Mouse (Mus musculus) MEL (cell line): ENCODE results near the gene Plekha3.

ENCODE experiments used
- CTCF ChIP-seq, 3 experiments: IDR thresholded peaks in 2 of 3; conservative IDR thresholded peaks in 1 of 3; 2 replicates each; pipeline ENCODE4 v1.5.1; 2011 to 2012; ENCODE audit warnings: low read length in 3 of 3, low read depth in 2 of 3, mild to moderate bottlenecking in 2 of 3, improper control_type of control experiment in 1 of 3, inconsistent platforms in 1 of 3, mixed read lengths in 1 of 3, moderate library complexity in 1 of 3; ENCODE audit not compliant: control insufficient read depth in 1 of 3, insufficient read depth in 1 of 3, poor library complexity in 1 of 3, severe bottlenecking in 1 of 3
- EP300 ChIP-seq, 2 experiments: IDR thresholded peaks; 2 replicates each; pipeline ENCODE4 v1.6.1; 2011; ENCODE audit warnings: improper control_type of control experiment in 2 of 2, low read length in 2 of 2, low read depth in 1 of 2, mild to moderate bottlenecking in 1 of 2
- NELFE ChIP-seq: IDR thresholded peaks from 2 replicates; pipeline ENCODE4 v1.6.1; 2011; ENCODE audit warnings: low read depth, low read length, improper control_type of control experiment
- POLR2A ChIP-seq, 2 experiments: IDR thresholded peaks; 2 replicates each; pipeline ENCODE4 v1.6.1; 2011 to 2012; ENCODE audit warnings: low read length in 2 of 2, mild to moderate bottlenecking in 2 of 2, control low read depth in 1 of 2, improper control_type of control experiment in 1 of 2, low read depth in 1 of 2, moderate library complexity in 1 of 2; ENCODE audit not compliant: control insufficient read depth in 1 of 2, insufficient read depth in 1 of 2, poor library complexity in 1 of 2
- RCOR1 ChIP-seq: IDR thresholded peaks from 2 replicates; pipeline ENCODE4 v1.6.1; 2012; ENCODE audit warnings: low read depth, mild to moderate bottlenecking, inconsistent platforms, low read length, improper control_type of control experiment
- TBP ChIP-seq: IDR thresholded peaks from 2 replicates; pipeline ENCODE4 v1.8.0; 2011; ENCODE audit warnings: low read depth, low read length, improper control_type of control experiment
- TCF12 ChIP-seq: IDR thresholded peaks from 2 replicates; pipeline ENCODE4 v1.6.1; 2014; ENCODE audit warnings: low read depth, mild to moderate bottlenecking, inconsistent platforms, low read length, improper control_type of control experiment, moderate library complexity
- UBTF ChIP-seq: IDR thresholded peaks from 2 replicates; pipeline ENCODE4 v1.6.1; 2012; ENCODE audit warnings: low read depth, mild to moderate bottlenecking, inconsistent platforms, low read length, improper control_type of control experiment, moderate library complexity, borderline replicate concordance; ENCODE audit not compliant: insufficient read depth
- ZC3H11A ChIP-seq: IDR thresholded peaks from 2 replicates; pipeline ENCODE4 v1.6.1; 2012; ENCODE audit warnings: low read depth, mild to moderate bottlenecking, inconsistent platforms, low read length, improper control_type of control experiment

DNA sequence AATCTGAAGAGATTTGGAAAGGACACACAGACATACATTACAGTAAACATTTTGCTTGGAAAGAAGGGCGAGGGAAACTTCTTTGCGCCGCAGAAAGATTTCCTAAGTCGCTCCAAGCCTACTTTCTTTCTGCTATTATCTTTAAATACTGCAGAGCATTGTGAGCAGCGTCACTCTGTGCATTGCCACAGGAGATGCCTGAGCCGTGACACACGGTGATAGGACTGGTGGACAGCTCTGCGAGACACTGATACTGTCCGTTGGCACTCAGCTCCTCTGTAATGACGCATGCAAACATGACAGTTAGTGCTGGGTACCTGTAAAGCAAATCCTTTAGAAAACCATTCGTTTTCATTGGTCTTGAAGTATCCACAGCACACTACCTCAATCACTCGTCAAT, 44.8 kb upstream of the Plekha3 start:
- TF ChIP-seq TBP: no peak
- TF ChIP-seq TCF12: no peak
- no peak for TF ChIP-seq NELFE
- TF ChIP-seq EP300 (IDR thresholded peaks at IDR 0.05; ENCODE audit: low read depth in 1 of 2, low read length in 2 of 2): no peak
- no peak for TF ChIP-seq RCOR1
- no peak for TF ChIP-seq UBTF
- TF ChIP-seq CTCF (IDR thresholded peaks at IDR 0.05 in 2 of 3, conservative IDR thresholded peaks at IDR 0.05 in 1 of 3; ENCODE audit: control insufficient read depth in 1 of 3, insufficient read depth in 1 of 3, low read depth in 2 of 3, low read length in 3 of 3, poor library complexity in 1 of 3, severe bottlenecking in 1 of 3): no peak
- TF ChIP-seq POLR2A (IDR thresholded peaks at IDR 0.05; ENCODE audit: control insufficient read depth in 1 of 2, insufficient read depth in 1 of 2, low read depth in 1 of 2, low read length in 2 of 2, poor library complexity in 1 of 2): no peak
- no peak for TF ChIP-seq ZC3H11A
